8 mouse cellular contexts compared by ENCODE assay signal in genomic region chr10:95398489-95398888, GRCm38 (mm10). TPM values are rescaled to one million over a fixed set of nuclear protein-coding genes. Genes with fewer than 3 reads are reported as not detected.
A peak's percentile ranks its signal among the peaks of the same experiment; 100 is the strongest.
DNase-seq lines count a peak whose midpoint lies in the region; ATAC-seq and TF ChIP-seq lines count a peak whose summit lies in the region.

No protein-coding gene starts in this region.

- no peaks in the 10 kb centered on the region for H3K9me3 ChIP-seq in kidney, embryonic 15.5 days (replicated peaks)
- H3K9me3 ChIP-seq in forebrain, postnatal 0 days (ENCODE audit: low read length), result no peaks in the 10 kb centered on the region
- no peaks in the 10 kb centered on the region for H3K9me3 ChIP-seq in hindbrain, embryonic 16.5 days (ENCODE audit: control insufficient read depth, low read length)
- no peaks in the 10 kb centered on the region for H3K9me3 ChIP-seq in midbrain, embryonic 12.5 days

- ATAC-seq in kidney, embryonic 15.5 days (replicated peaks; ENCODE audit: low FRiP score), result no peak
- ATAC-seq in forebrain, postnatal 0 days, result peak; percentile 69
- ATAC-seq in hindbrain, embryonic 16.5 days, result peak; percentile 81
- ATAC-seq in midbrain, embryonic 12.5 days (ENCODE audit: low FRiP score, low read depth), result peak; percentile 52; the same call in 1 of the 2 replicates

- H3K9ac ChIP-seq in kidney, embryonic 15.5 days, result no peak overlapping the region
- H3K9ac ChIP-seq in forebrain, postnatal 0 days, result peak overlapping the region; percentile 43; the same call in 1 of the 2 replicates
- H3K9ac ChIP-seq in hindbrain, embryonic 16.5 days (ENCODE audit: low read depth, low read length), result peak overlapping the region; percentile 67
- peak overlapping the region; percentile 12; the same call in 1 of the 2 replicates for H3K9ac ChIP-seq in midbrain, embryonic 12.5 days (replicated peaks)

- no peak for DNase-seq in kidney, adult 11 months
- DNase-seq in forebrain, postnatal 0 days, result peak; percentile 11
- DNase-seq in right cerebral cortex, postnatal 14 days, result no peak
- no peak for DNase-seq in T-cell, adult 2 months (ENCODE audit: low spot score)
- DNase-seq in layer of hippocampus, postnatal 36 days, result no peak

- H3K4me2 ChIP-seq in kidney, embryonic 15.5 days, result peak overlapping the region; percentile 53
- H3K4me2 ChIP-seq in forebrain, postnatal 0 days (ENCODE audit: low read depth), result peak overlapping the region; percentile 63
- peak overlapping the region; percentile 80 for H3K4me2 ChIP-seq in hindbrain, embryonic 16.5 days (ENCODE audit: low read length)
- H3K4me2 ChIP-seq in midbrain, embryonic 12.5 days (replicated peaks), result peak overlapping the region; percentile 57

- no peaks in the 10 kb centered on the region for H3K36me3 ChIP-seq in kidney, embryonic 15.5 days
- H3K36me3 ChIP-seq in forebrain, postnatal 0 days (ENCODE audit: insufficient read depth), result peaks cover 5% of the 10 kb centered on the region; the same call in 1 of the 2 replicates
- H3K36me3 ChIP-seq in hindbrain, embryonic 16.5 days (ENCODE audit: control insufficient read depth, insufficient read depth, low read length), result no peaks in the 10 kb centered on the region; the same call in 1 of the 2 replicates
- no peaks in the 10 kb centered on the region for H3K36me3 ChIP-seq in midbrain, embryonic 12.5 days

- peak overlapping the region; percentile 29 for H3K4me3 ChIP-seq in kidney, embryonic 15.5 days (replicated peaks)
- H3K4me3 ChIP-seq in forebrain, postnatal 0 days (ENCODE audit: low read depth, low read length), result peak overlapping the region; percentile 34
- peak overlapping the region; percentile 44 for H3K4me3 ChIP-seq in hindbrain, embryonic 16.5 days (ENCODE audit: low read length)
- H3K4me3 ChIP-seq in midbrain, embryonic 12.5 days, result peak overlapping the region; percentile 30

- H3K4me1 ChIP-seq in kidney, embryonic 15.5 days, result peaks cover 12% of the 10 kb centered on the region
- no peaks in the 10 kb centered on the region for H3K4me1 ChIP-seq in forebrain, postnatal 0 days (ENCODE audit: insufficient read depth)
- H3K4me1 ChIP-seq in hindbrain, embryonic 16.5 days (ENCODE audit: control insufficient read depth, insufficient read depth, low read depth, low read length), result no peaks in the 10 kb centered on the region; the same call in none of the 2 replicates
- peaks cover 11% of the 10 kb centered on the region for H3K4me1 ChIP-seq in midbrain, embryonic 12.5 days

- 1% methylated on average over 18 of the region's 18 CpGs for WGBS in kidney, embryonic 15.5 days
- WGBS in forebrain, postnatal 0 days, result under 1% methylated on average over 18 of the region's 18 CpGs
- 4% methylated on average over 18 of the region's 18 CpGs for WGBS in hindbrain, embryonic 16.5 days
- WGBS in midbrain, embryonic 12.5 days, result 1% methylated on average over 18 of the region's 18 CpGs

- TF ChIP-seq CTCF in forebrain, postnatal 0 days (IDR thresholded peaks at IDR 0.05; ENCODE audit: low read depth), result no peak

- H3K27ac ChIP-seq in kidney, embryonic 15.5 days, result no peak overlapping the region
- H3K27ac ChIP-seq in forebrain, postnatal 0 days (ENCODE audit: low read depth, low read length), result no peak overlapping the region
- no peak overlapping the region for H3K27ac ChIP-seq in hindbrain, embryonic 16.5 days (ENCODE audit: low read depth, low read length)
- no peak overlapping the region for H3K27ac ChIP-seq in midbrain, embryonic 12.5 days (replicated peaks)

- peaks cover 78% of the 10 kb centered on the region for H3K27me3 ChIP-seq in kidney, embryonic 15.5 days
- H3K27me3 ChIP-seq in forebrain, postnatal 0 days (ENCODE audit: insufficient read depth, low read length), result no peaks in the 10 kb centered on the region
- H3K27me3 ChIP-seq in hindbrain, embryonic 16.5 days (replicated peaks; ENCODE audit: control insufficient read depth, insufficient read depth, low read length), result no peaks in the 10 kb centered on the region
- 0 out of 2 replicates have a peak, but pooled peaks cover 6% of the 10 kb centered on the region for H3K27me3 ChIP-seq in midbrain, embryonic 12.5 days

RNA-seq across cellular contexts. Expression of gene Socs2, which starts 18.5 kb away (rescaled TPM):
- 26.2 and 28.5 TPM in 2 replicates for polyA plus RNA-seq in kidney, embryonic 15.5 days (2015; fragmentation: Nextera tagmentation; extraction: Ambion mirVana)
- 80.7 and 93.0 TPM in 2 replicates for total RNA-seq in forebrain, postnatal 0 days (2014; rRNA removed)
- 136 and 154 TPM in 2 replicates for polyA plus RNA-seq in forebrain, postnatal 0 days (2015; fragmentation: Nextera tagmentation; extraction: Ambion mirVana)
- polyA plus RNA-seq in hindbrain, embryonic 16.5 days (2015; fragmentation: Nextera tagmentation; extraction: Ambion mirVana), result 121 and 122 TPM in 2 replicates
- 37.9 and 38.4 TPM in 2 replicates for polyA plus RNA-seq in midbrain, embryonic 12.5 days (2016; fragmentation: Nextera tagmentation; extraction: Ambion mirVana)
- total RNA-seq in layer of hippocampus, postnatal 36 days (2021), result 10 to 100 TPM; 37.0 to 39.3 TPM
